Mouse (Mus musculus): Measurements from ENCODE around the gene Rnf220. TPM values are rescaled to one million over a fixed set of nuclear protein-coding genes. Genes with fewer than 3 reads are reported as not detected.

Rnf220 gene
- polyA plus RNA-seq, 1 experiment from 2014 or later: 34.1 TPM

DNA sequence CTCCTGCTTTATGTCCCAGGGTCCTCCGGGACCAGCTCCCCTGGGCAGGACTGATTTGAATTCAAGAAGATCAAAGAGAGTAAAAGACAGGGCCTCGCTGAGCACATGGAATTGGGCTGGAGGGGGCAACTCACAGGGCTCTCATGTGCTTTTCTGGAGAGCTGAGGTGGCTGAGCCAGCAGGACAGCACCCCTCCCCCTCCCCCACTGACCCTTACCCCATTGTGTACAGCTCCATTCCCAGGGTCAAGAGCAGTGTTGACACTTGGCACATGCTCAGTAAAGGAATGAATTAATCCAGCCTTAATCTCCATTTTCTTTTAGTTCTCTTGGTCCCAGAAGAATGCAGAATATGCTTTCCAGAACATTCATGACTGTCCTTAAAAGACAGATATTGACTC lies 125.0 kb downstream of the Rnf220 start:
- peaks cover 9% of the 10 kb centered on the region for H3K4me1 ChIP-seq (replicated peaks)
- H3K9ac ChIP-seq: no peak overlapping the region
- 33% methylated on average over 2 of the region's 2 CpGs for WGBS
- H3K27me3 ChIP-seq: peaks cover 9% of the 10 kb centered on the region
- no peak overlapping the region for H3K4me2 ChIP-seq
- no peaks in the 10 kb centered on the region for H3K36me3 ChIP-seq
- no peak overlapping the region for H3K27ac ChIP-seq
- no peaks in the 10 kb centered on the region for H3K9me3 ChIP-seq (replicated peaks)
- no peak for ATAC-seq (replicated peaks; ENCODE audit: insufficient number of reproducible peaks, insufficient read depth, low FRiP score, low read depth)
- no peak overlapping the region for H3K4me3 ChIP-seq

DNA sequence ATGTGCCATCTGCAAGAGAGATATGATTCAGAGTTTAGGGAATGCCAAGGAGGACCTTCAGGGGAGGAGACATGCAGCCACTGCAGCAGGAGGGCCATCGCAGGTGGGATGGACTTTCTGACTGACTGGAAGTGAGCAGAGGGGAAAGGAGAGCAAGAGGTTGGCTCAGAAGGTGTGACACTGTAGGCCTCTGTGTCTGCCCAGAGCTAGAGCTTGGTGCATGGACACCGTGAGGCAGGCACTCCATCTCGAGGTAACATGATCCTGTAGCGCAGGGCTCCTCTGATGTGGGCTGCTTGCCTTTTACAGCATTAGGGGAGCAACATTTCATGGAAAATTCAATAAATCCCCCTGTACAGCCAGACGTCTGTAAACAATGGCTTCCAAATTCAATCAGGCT lies 126.5 kb downstream of the Rnf220 start:
- Histone ChIP-seq H3K36me3 (no peaks in the 10 kb centered on the region), H3K4me1 (replicated peaks) (peaks cover 9% of the 10 kb centered on the region), H3K27ac (no peak overlapping the region), H3K4me3 (no peak overlapping the region), H3K4me2 (no peak overlapping the region), H3K9me3 (replicated peaks) (no peaks in the 10 kb centered on the region), H3K9ac (no peak overlapping the region), H3K27me3 (peaks cover 11% of the 10 kb centered on the region)
- 58% methylated on average over 5 of the region's 5 CpGs for WGBS
- ATAC-seq (replicated peaks; ENCODE audit: insufficient number of reproducible peaks, insufficient read depth, low FRiP score, low read depth): no peak

- 24% methylated on average over 3 of the region's 3 CpGs for WGBS
- Histone ChIP-seq H3K27me3 (peaks cover 11% of the 10 kb centered on the region), H3K27ac (no peak overlapping the region), H3K36me3 (no peaks in the 10 kb centered on the region), H3K4me1 (replicated peaks) (peaks cover 9% of the 10 kb centered on the region), H3K4me3 (no peak overlapping the region), H3K9me3 (replicated peaks) (no peaks in the 10 kb centered on the region), H3K4me2 (no peak overlapping the region), H3K9ac (no peak overlapping the region)
- no peak for ATAC-seq (replicated peaks; ENCODE audit: insufficient number of reproducible peaks, insufficient read depth, low FRiP score, low read depth)
Measured at GRCm38 (mm10) chr4:117369571-117369970, 127.3 kb downstream of the Rnf220 start.

DNA sequence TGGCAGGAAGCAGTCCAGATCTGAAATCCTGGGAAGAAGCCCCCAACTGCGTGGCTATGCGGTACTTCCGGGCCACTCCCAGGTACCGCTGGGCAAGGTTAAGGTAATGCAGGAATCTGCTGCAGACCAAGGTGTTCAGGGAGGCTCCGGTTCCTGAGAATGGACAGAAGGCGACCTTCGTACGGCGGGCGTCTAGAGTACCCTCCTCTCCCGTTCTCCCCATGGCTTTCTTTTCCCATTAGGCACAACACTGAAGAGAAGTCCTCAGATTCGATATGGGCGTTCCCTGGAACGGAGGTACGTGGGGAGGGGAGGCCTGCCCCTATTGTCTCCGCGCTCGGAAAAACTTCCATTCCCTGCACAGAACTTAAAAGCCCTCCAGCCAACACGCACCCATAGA lies 129.5 kb downstream of the Rnf220 start:
- 84% methylated on average over 19 of the region's 19 CpGs for WGBS
- Histone ChIP-seq H3K27me3 (peaks cover 4% of the 10 kb centered on the region), H3K36me3 (no peaks in the 10 kb centered on the region), H3K4me3 (no peak overlapping the region), H3K4me1 (replicated peaks) (peaks cover 3% of the 10 kb centered on the region; the same call in 1 of the 2 replicates), H3K4me2 (no peak overlapping the region), H3K9me3 (replicated peaks) (no peaks in the 10 kb centered on the region), H3K27ac (no peak overlapping the region), H3K9ac (no peak overlapping the region)
- ATAC-seq (replicated peaks; ENCODE audit: insufficient number of reproducible peaks, insufficient read depth, low FRiP score, low read depth): no peak

- H3K4me3 ChIP-seq: no peak overlapping the region
- no peaks in the 10 kb centered on the region for H3K9me3 ChIP-seq (replicated peaks)
- no peak overlapping the region for H3K4me2 ChIP-seq
- no peak overlapping the region for H3K9ac ChIP-seq
- no peaks in the 10 kb centered on the region for H3K36me3 ChIP-seq
- peaks cover 9% of the 10 kb centered on the region for H3K4me1 ChIP-seq (replicated peaks)
- H3K27ac ChIP-seq: no peak overlapping the region
- no peak for ATAC-seq (replicated peaks; ENCODE audit: insufficient number of reproducible peaks, insufficient read depth, low FRiP score, low read depth)
- WGBS: 52% methylated on average over 5 of the region's 5 CpGs
- H3K27me3 ChIP-seq: peaks cover 16% of the 10 kb centered on the region; the same call in 1 of the 2 replicates
Measured at GRCm38 (mm10) chr4:117362085-117362484, 134.8 kb downstream of the Rnf220 start.

DNA sequence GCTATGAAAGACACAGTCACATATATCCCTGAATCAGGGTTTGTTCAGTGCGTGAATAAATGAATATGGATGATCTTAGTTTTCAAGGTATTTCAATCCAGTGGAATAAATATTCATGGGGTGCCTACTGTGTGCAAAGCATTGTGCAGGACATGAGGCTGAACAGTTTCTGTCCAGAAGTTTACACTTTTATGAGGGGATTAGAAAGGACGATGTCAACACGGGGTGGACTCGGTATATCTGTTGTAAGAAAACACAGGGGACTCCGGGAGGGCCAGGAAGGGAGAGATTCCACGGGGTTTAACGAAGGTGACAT lies 135.3 kb downstream of the Rnf220 start:
- H3K4me2 ChIP-seq: no peak overlapping the region
- H3K9me3 ChIP-seq (replicated peaks): no peaks in the 10 kb centered on the region
- no peak overlapping the region for H3K27ac ChIP-seq
- H3K27me3 ChIP-seq: peaks cover 13% of the 10 kb centered on the region; the same call in 1 of the 2 replicates
- H3K36me3 ChIP-seq: no peaks in the 10 kb centered on the region
- WGBS: 43% methylated on average over 7 of the region's 7 CpGs
- no peak overlapping the region for H3K9ac ChIP-seq
- H3K4me1 ChIP-seq (replicated peaks): peaks cover 10% of the 10 kb centered on the region
- ATAC-seq (replicated peaks; ENCODE audit: insufficient number of reproducible peaks, insufficient read depth, low FRiP score, low read depth): no peak
- no peak overlapping the region for H3K4me3 ChIP-seq

DNA sequence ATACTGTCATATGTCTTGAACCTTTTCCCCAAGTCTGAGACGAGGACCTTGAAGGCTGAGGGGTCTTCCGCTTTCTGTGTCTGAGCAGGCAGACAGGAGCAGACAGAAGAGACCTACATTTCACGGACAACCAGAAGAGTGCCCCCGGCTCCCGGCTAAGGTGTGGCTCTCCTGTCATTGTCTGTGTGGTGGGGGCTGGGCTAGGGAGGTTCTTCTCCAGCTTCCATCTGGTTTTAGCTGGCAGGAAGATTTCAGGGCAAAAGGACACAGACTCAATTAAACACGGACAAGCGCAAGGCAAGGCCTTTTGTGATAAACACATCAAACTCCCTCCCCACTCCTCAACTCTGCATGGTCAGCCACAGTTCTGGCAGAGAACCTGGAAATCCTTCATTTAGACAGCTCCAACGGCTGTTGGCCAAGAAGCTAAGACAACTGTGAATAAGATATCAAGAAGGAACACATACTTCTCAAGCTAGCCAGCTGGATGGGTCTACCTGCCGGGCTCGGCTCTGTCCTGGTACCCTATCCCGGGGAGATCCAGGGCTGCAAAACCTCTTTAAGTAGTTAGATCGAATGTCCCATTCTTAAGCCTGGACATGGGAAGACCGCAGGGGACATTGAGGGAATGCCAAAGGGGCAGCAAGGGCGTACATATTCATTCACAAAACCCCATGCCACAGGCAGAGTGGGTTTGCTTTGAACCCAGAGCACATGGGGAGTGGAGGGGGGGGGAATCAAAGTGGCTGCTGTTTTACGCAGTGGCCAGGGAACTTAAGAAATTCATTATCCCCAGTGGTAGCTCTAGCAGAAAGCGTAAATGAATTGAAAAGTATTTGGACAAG lies 135.9 kb downstream of the Rnf220 start:
- H3K27me3 ChIP-seq: peaks cover 13% of the 10 kb centered on the region; the same call in 1 of the 2 replicates
- H3K4me2 ChIP-seq: no peak overlapping the region
- H3K4me3 ChIP-seq: no peak overlapping the region
- no peak overlapping the region for H3K27ac ChIP-seq
- no peaks in the 10 kb centered on the region for H3K9me3 ChIP-seq (replicated peaks)
- ATAC-seq (replicated peaks; ENCODE audit: insufficient number of reproducible peaks, insufficient read depth, low FRiP score, low read depth): no peak
- no peaks in the 10 kb centered on the region for H3K36me3 ChIP-seq
- H3K4me1 ChIP-seq (replicated peaks): peaks cover 14% of the 10 kb centered on the region
- no peak overlapping the region for H3K9ac ChIP-seq
- WGBS: 59% methylated on average over 16 of the region's 16 CpGs

DNA sequence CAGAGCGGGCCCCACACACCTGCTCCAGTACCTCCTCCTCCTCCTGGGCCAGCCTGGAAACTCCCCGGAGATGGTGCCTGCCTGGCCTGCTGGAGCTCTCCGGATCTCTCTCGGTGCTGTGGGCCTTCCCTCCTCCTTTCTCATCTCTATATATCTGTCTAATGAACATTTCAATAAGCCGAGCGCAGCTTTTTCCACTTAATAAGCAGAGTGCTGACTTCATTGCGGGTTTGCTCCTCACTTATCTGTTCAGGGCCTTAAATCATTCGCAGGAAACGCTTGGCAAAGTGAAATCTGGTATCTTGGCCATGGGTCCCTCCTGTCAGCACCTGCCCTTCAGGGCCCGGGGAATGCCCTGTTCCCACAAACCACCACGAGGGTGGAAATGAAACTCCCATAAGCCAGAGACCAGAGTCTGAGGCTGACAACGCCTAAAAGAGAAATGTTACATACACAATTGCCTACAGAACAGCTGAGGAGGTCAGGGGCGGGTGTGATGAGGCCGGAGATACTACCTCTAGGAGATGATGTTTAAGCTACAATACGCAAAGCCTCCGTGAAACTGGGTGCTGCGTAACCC lies 137.0 kb downstream of the Rnf220 start:
- no peak for ATAC-seq (replicated peaks; ENCODE audit: insufficient number of reproducible peaks, insufficient read depth, low FRiP score, low read depth)
- H3K4me1 ChIP-seq (replicated peaks): peaks cover 14% of the 10 kb centered on the region
- no peak overlapping the region for H3K27ac ChIP-seq
- H3K27me3 ChIP-seq: peaks cover 13% of the 10 kb centered on the region; the same call in 1 of the 2 replicates
- no peak overlapping the region for H3K4me3 ChIP-seq
- no peak overlapping the region for H3K4me2 ChIP-seq
- no peak overlapping the region for H3K9ac ChIP-seq
- 52% methylated on average over 17 of the region's 17 CpGs for WGBS
- H3K9me3 ChIP-seq (replicated peaks): no peaks in the 10 kb centered on the region
- no peaks in the 10 kb centered on the region for H3K36me3 ChIP-seq

DNA sequence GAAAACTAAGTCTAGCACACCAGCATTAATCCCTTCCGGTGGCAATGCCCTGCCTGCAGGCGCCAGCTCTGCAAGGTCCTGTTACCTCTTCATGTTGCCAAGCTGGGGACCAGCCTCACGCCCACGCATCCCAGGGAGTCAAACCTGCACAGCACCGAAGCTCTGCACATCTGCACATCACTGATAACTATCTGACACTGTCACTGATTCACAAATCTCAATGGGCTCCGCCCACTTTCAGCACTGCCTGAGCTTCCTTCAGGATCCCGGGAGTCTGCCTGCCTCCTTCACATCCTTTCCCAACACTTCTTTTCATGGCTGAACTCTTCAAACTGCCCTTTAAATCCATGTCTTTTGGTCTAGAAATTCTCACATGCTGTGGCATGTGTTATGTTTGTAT lies 138.9 kb downstream of the Rnf220 start:
- Histone ChIP-seq H3K4me2 (no peak overlapping the region), H3K4me3 (no peak overlapping the region), H3K27me3 (peaks cover 13% of the 10 kb centered on the region; the same call in 1 of the 2 replicates), H3K4me1 (replicated peaks) (peaks cover 16% of the 10 kb centered on the region), H3K9me3 (replicated peaks) (no peaks in the 10 kb centered on the region), H3K9ac (no peak overlapping the region), H3K36me3 (no peaks in the 10 kb centered on the region), H3K27ac (no peak overlapping the region)
- 54% methylated on average over 7 of the region's 7 CpGs for WGBS
- ATAC-seq (replicated peaks; ENCODE audit: insufficient number of reproducible peaks, insufficient read depth, low FRiP score, low read depth): no peak

- Histone ChIP-seq H3K9ac (no peak overlapping the region), H3K9me3 (replicated peaks) (no peaks in the 10 kb centered on the region), H3K27me3 (peaks cover 13% of the 10 kb centered on the region; the same call in 1 of the 2 replicates), H3K4me3 (no peak overlapping the region), H3K4me2 (no peak overlapping the region), H3K36me3 (no peaks in the 10 kb centered on the region), H3K27ac (no peak overlapping the region), H3K4me1 (replicated peaks) (peaks cover 16% of the 10 kb centered on the region)
- no peak for ATAC-seq (replicated peaks; ENCODE audit: insufficient number of reproducible peaks, insufficient read depth, low FRiP score, low read depth)
- WGBS: 82% methylated on average over 5 of the region's 5 CpGs
Measured at GRCm38 (mm10) chr4:117357104-117357503, 139.7 kb downstream of the Rnf220 start.

DNA sequence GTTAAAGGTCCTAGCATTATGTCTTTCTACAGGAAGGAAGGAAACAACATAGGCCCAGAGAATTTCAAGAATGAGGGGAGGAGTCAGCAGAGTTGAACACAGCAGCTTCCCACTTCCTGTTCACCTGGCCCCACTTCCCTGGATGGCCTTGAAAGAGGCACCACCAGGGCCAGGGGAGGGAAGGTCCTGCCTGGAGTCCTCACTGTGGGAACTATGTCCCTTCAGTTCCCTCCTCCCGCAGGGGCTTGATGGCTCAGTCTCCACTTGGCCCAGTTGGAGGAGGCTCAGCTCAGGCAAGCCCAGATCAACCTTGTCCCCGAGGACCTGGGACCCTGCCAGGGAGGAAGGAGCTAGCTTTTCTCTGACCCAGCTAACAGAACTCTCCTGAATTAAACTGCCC lies 140.6 kb downstream of the Rnf220 start:
- H3K4me3 ChIP-seq: no peak overlapping the region
- H3K27me3 ChIP-seq: peaks cover 20% of the 10 kb centered on the region
- no peak overlapping the region for H3K4me2 ChIP-seq
- H3K27ac ChIP-seq: peak overlapping the region; percentile 13; the same call in 1 of the 2 replicates
- WGBS: 61% methylated on average over 2 of the region's 2 CpGs
- H3K4me1 ChIP-seq (replicated peaks): peaks cover 16% of the 10 kb centered on the region
- H3K36me3 ChIP-seq: no peaks in the 10 kb centered on the region
- no peaks in the 10 kb centered on the region for H3K9me3 ChIP-seq (replicated peaks)
- H3K9ac ChIP-seq: no peak overlapping the region
- ATAC-seq (replicated peaks; ENCODE audit: insufficient number of reproducible peaks, insufficient read depth, low FRiP score, low read depth): 0 out of 2 replicates have a peak, but pooled peaks have one; percentile 30

Measured in heart, embryonic 15.5 days (tissue).